Mouse (Mus musculus) left cerebral cortex, adult 11 months (tissue): ENCODE results near the gene Lgr4.
"Not testable (repeated sequence)": the region's sequence is repeated elsewhere in the genome, so short reads cannot be mapped to it uniquely, and the experiment has no call there.

Experiments used
- DNase-seq: peaks from one replicate; pipeline ENCODE4 v3.0.0; 2022; ENCODE audit warnings: low spot score

Lgr4 gene

GRCm38 (mm10) chr2:109917496-109918413 is at the start of gene Lgr4:
Lgr4 (plus strand) TSS chr2:109917647.
- peak; percentile 92 for DNase-seq

- not testable (repeated sequence) for DNase-seq
These were observed 38.0 kb upstream of the Lgr4 start for GRCm38 (mm10) chr2:109879429-109879828.

GRCm38 (mm10) chr2:109881111-109881510 is 36.3 kb upstream of the Lgr4 start:
- DNase-seq, result no peak

GRCm38 (mm10) chr2:109881625-109882024 is 35.8 kb upstream of the Lgr4 start:
- no peak for DNase-seq

GRCm38 (mm10) chr2:109884106-109884505 is 33.3 kb upstream of the Lgr4 start:
- no peak for DNase-seq

GRCm38 (mm10) chr2:109884507-109884906 is 32.9 kb upstream of the Lgr4 start:
- DNase-seq, result no peak

- DNase-seq, result no peak
These were observed 27.4 kb upstream of the Lgr4 start for GRCm38 (mm10) chr2:109890068-109890467.

- DNase-seq, result peak; percentile 90
These were observed 26.9 kb upstream of the Lgr4 start, which contains the start of gene Lin7c for GRCm38 (mm10) chr2:109890597-109890996. Lin7c (plus strand) TSS chr2:109890853.

GRCm38 (mm10) chr2:109891031-109891430 is 26.4 kb upstream of the Lgr4 start:
- DNase-seq, result no peak

GRCm38 (mm10) chr2:109891471-109891870 is 26.0 kb upstream of the Lgr4 start:
- no peak for DNase-seq

GRCm38 (mm10) chr2:109896311-109896710 is 21.1 kb upstream of the Lgr4 start:
- DNase-seq, result no peak

GRCm38 (mm10) chr2:109902869-109903268 is 14.6 kb upstream of the Lgr4 start:
- no peak for DNase-seq

GRCm38 (mm10) chr2:109904171-109904821 is 13.2 kb upstream of the Lgr4 start:
- peak; percentile 83 for DNase-seq

- no peak for DNase-seq
These were observed 8.3 kb upstream of the Lgr4 start for GRCm38 (mm10) chr2:109909122-109909521.

GRCm38 (mm10) chr2:109912216-109912615 is 5.2 kb upstream of the Lgr4 start:
- no peak for DNase-seq

- no peak for DNase-seq
These were observed 4.7 kb upstream of the Lgr4 start for GRCm38 (mm10) chr2:109912766-109913165.

- DNase-seq, result no peak
These were observed 4.2 kb upstream of the Lgr4 start for GRCm38 (mm10) chr2:109913241-109913640.

- no peak for DNase-seq
These were observed 2.8 kb upstream of the Lgr4 start for GRCm38 (mm10) chr2:109914601-109915000.

- no peak for DNase-seq
These were observed 508 bp upstream of the Lgr4 start for GRCm38 (mm10) chr2:109916782-109917495.

GRCm38 (mm10) chr2:109918592-109919262 is 1.3 kb downstream of the Lgr4 start:
- no peak for DNase-seq

- no peak for DNase-seq
These were observed 3.0 kb downstream of the Lgr4 start for GRCm38 (mm10) chr2:109920471-109920870.
